23 mouse cellular contexts compared by ENCODE assay signal in genomic region chr17:85610393-85611115, GRCm38 (mm10). TPM values are rescaled to one million over a fixed set of nuclear protein-coding genes. Genes with fewer than 3 reads are reported as not detected.
DNase-seq lines count a peak whose midpoint lies in the region; ATAC-seq lines count a peak whose summit lies in the region.
"Had no signal": no experiment of that assay in that cellular context is flagged by ENCODE, and none has a peak within 500 bp of the region (broad histone marks: within the 10 kb centered on the region; RNA-seq: fewer than 3 reads in every experiment).

No protein-coding gene starts in this region.

- H3K27ac ChIP-seq in hindbrain, embryonic 11.5 days (ENCODE audit: low read depth, low read length), result no peak overlapping the region
- H3K27ac ChIP-seq in hindbrain, embryonic 14.5 days, result no peak overlapping the region
- no peak overlapping the region for H3K27ac ChIP-seq in embryonic facial prominence, embryonic 11.5 days (replicated peaks; ENCODE audit: low read depth, low read length)
- peak overlapping the region; percentile 64; the same call in 1 of the 2 replicates for H3K27ac ChIP-seq in midbrain, embryonic 16.5 days (ENCODE audit: low read length)
- H3K27ac ChIP-seq: gastrocnemius, adult 2 months; heart, embryonic 15.5 days; neural tube, embryonic 15.5 days; stomach, embryonic 15.5 days had no signal

- no peak overlapping the region for H3K4me2 ChIP-seq in hindbrain, embryonic 11.5 days (replicated peaks; ENCODE audit: low read depth, low read length)
- no peak overlapping the region for H3K4me2 ChIP-seq in hindbrain, embryonic 14.5 days (replicated peaks)
- no peak overlapping the region for H3K4me2 ChIP-seq in embryonic facial prominence, embryonic 11.5 days (ENCODE audit: low read depth, low read length)
- peak overlapping the region; percentile 23; the same call in 1 of the 2 replicates for H3K4me2 ChIP-seq in midbrain, embryonic 16.5 days (ENCODE audit: low read length)
- H3K4me2 ChIP-seq: heart, embryonic 15.5 days; liver, embryonic 11.5 days; neural tube, embryonic 15.5 days; stomach, embryonic 15.5 days had no signal

- peaks cover 91% of the 10 kb centered on the region for H3K27me3 ChIP-seq in hindbrain, embryonic 11.5 days (ENCODE audit: control insufficient read depth, insufficient read depth, low read length)
- peaks cover 95% of the 10 kb centered on the region for H3K27me3 ChIP-seq in hindbrain, embryonic 14.5 days (ENCODE audit: control insufficient read depth, insufficient read depth, low read length)
- peaks cover 82% of the 10 kb centered on the region for H3K27me3 ChIP-seq in embryonic facial prominence, embryonic 11.5 days (ENCODE audit: control insufficient read depth, insufficient read depth, low read length)
- H3K27me3 ChIP-seq in midbrain, embryonic 16.5 days (ENCODE audit: control insufficient read depth, insufficient read depth, low read depth, low read length), result peaks cover 77% of the 10 kb centered on the region

- ATAC-seq in hindbrain, embryonic 11.5 days (ENCODE audit: low FRiP score), result no peak
- no peak for ATAC-seq in hindbrain, embryonic 14.5 days (ENCODE audit: low FRiP score)
- no peak for ATAC-seq in embryonic facial prominence, embryonic 11.5 days (replicated peaks; ENCODE audit: insufficient number of reproducible peaks, low FRiP score, low TSS enrichment, low read depth)
- ATAC-seq in midbrain, embryonic 16.5 days, result no peak
- ATAC-seq: CD4-positive, CD25-positive, alpha-beta regulatory T cell, adult 4 months; inflammation-experienced regulatory T-cells, adult 6 months had no signal

- H3K36me3 ChIP-seq in hindbrain, embryonic 11.5 days (ENCODE audit: control insufficient read depth, insufficient read depth, low read length), result no peaks in the 10 kb centered on the region
- H3K36me3 ChIP-seq in hindbrain, embryonic 14.5 days (replicated peaks; ENCODE audit: control insufficient read depth, insufficient read depth), result no peaks in the 10 kb centered on the region
- no peaks in the 10 kb centered on the region for H3K36me3 ChIP-seq in embryonic facial prominence, embryonic 11.5 days (replicated peaks; ENCODE audit: control insufficient read depth, insufficient read depth, low read depth, low read length)
- no peaks in the 10 kb centered on the region for H3K36me3 ChIP-seq in midbrain, embryonic 16.5 days (ENCODE audit: control insufficient read depth, insufficient read depth, low read length)
- H3K36me3 ChIP-seq: heart, embryonic 15.5 days; neural tube, embryonic 15.5 days; stomach, embryonic 15.5 days had no signal

- H3K4me3 ChIP-seq in hindbrain, embryonic 11.5 days (ENCODE audit: low read depth, low read length), result no peak overlapping the region
- no peak overlapping the region for H3K4me3 ChIP-seq in hindbrain, embryonic 14.5 days (replicated peaks; ENCODE audit: low read length)
- no peak overlapping the region for H3K4me3 ChIP-seq in embryonic facial prominence, embryonic 11.5 days (ENCODE audit: low read depth, low read length)
- peak overlapping the region; percentile 1; the same call in 1 of the 2 replicates for H3K4me3 ChIP-seq in midbrain, embryonic 16.5 days (ENCODE audit: low read depth, low read length)
- H3K4me3 ChIP-seq: gastrocnemius, adult 2 months; heart, embryonic 15.5 days; neural tube, embryonic 15.5 days; stomach, embryonic 15.5 days had no signal

- no peak overlapping the region for H3K9ac ChIP-seq in hindbrain, embryonic 11.5 days (ENCODE audit: low read depth, low read length)
- no peak overlapping the region for H3K9ac ChIP-seq in hindbrain, embryonic 14.5 days
- H3K9ac ChIP-seq in embryonic facial prominence, embryonic 11.5 days (replicated peaks; ENCODE audit: low read length), result no peak overlapping the region
- no peak overlapping the region for H3K9ac ChIP-seq in midbrain, embryonic 16.5 days (ENCODE audit: low read depth, low read length)
- H3K9ac ChIP-seq: heart, embryonic 15.5 days; neural tube, embryonic 15.5 days; stomach, embryonic 15.5 days had no signal

- H3K4me1 ChIP-seq in hindbrain, embryonic 11.5 days (replicated peaks; ENCODE audit: control insufficient read depth, insufficient read depth, low read length), result no peaks in the 10 kb centered on the region
- 0 out of 2 replicates have a peak, but pooled peaks cover 3% of the 10 kb centered on the region for H3K4me1 ChIP-seq in hindbrain, embryonic 14.5 days (replicated peaks; ENCODE audit: control insufficient read depth, insufficient read depth, low read length)
- H3K4me1 ChIP-seq in embryonic facial prominence, embryonic 11.5 days (ENCODE audit: control insufficient read depth, insufficient read depth, low read length), result peaks cover 7% of the 10 kb centered on the region
- 0 out of 2 replicates have a peak, but pooled peaks cover 3% of the 10 kb centered on the region for H3K4me1 ChIP-seq in midbrain, embryonic 16.5 days (ENCODE audit: control insufficient read depth, insufficient read depth, low read length)

- no peaks in the 10 kb centered on the region for H3K9me3 ChIP-seq in hindbrain, embryonic 11.5 days (ENCODE audit: control insufficient read depth, low read length)
- no peaks in the 10 kb centered on the region for H3K9me3 ChIP-seq in hindbrain, embryonic 14.5 days (ENCODE audit: control insufficient read depth, low read length)
- no peaks in the 10 kb centered on the region for H3K9me3 ChIP-seq in embryonic facial prominence, embryonic 11.5 days (replicated peaks; ENCODE audit: control insufficient read depth, low read length)
- H3K9me3 ChIP-seq in midbrain, embryonic 16.5 days (replicated peaks; ENCODE audit: control insufficient read depth, low read length, poor library complexity, severe bottlenecking), result no peaks in the 10 kb centered on the region
- H3K9me3 ChIP-seq: heart, embryonic 15.5 days; neural tube, embryonic 15.5 days; stomach, embryonic 15.5 days had no signal

- peak; percentile 43 for DNase-seq in embryo, embryonic 10.5 days (ENCODE audit: low spot score)
- no peak for DNase-seq in embryo, embryonic 11 days
- DNase-seq in hindbrain, embryonic 11.5 days (ENCODE audit: low spot score), result peak; percentile 46
- no peak for DNase-seq in hindbrain, embryonic 14.5 days (ENCODE audit: low spot score)
- DNase-seq in embryonic facial prominence, embryonic 11.5 days (ENCODE audit: low spot score), result peak; percentile 16
- no peak for DNase-seq in lung, postnatal 14 days
- no peak for DNase-seq in cerebellum, adult 18-20 months
- DNase-seq: cerebellum, adult 9-10 months; gastrocnemius, adult 2 months; heart, adult 18-20 months; kidney, adult 9 months; lung, adult 18-20 months; lung, postnatal 4 days; thymus, adult 18-20 months; thymus, postnatal 4 days had no signal

- WGBS in hindbrain, embryonic 11.5 days, result 2% methylated on average over 11 of the region's 11 CpGs
- WGBS in hindbrain, embryonic 14.5 days, result 1% methylated on average over 11 of the region's 11 CpGs
- 7% methylated on average over 11 of the region's 11 CpGs for WGBS in embryonic facial prominence, embryonic 11.5 days
- 16% methylated on average over 11 of the region's 11 CpGs for WGBS in midbrain, embryonic 16.5 days

RNA-seq across cellular contexts. Expression of gene Six3, which starts 2.9 kb away (rescaled TPM):
- polyA plus RNA-seq in hindbrain, embryonic 11.5 days (2014; fragmentation: Nextera tagmentation; extraction: Ambion mirVana), result 0.09 and 0.18 TPM in 2 replicates
- polyA plus RNA-seq in hindbrain, embryonic 14.5 days (2014; fragmentation: Nextera tagmentation; extraction: Ambion mirVana), result 0.52 TPM in 1 of 2 replicates, not detected in the other
- polyA plus RNA-seq in embryonic facial prominence, embryonic 11.5 days (2014; fragmentation: Nextera tagmentation; extraction: Ambion mirVana), result 9.5 and 10.5 TPM in 2 replicates
- 19.1 and 24.2 TPM in 2 replicates for polyA plus RNA-seq in midbrain, embryonic 16.5 days (2015; fragmentation: Nextera tagmentation; extraction: Ambion mirVana)
- polyA plus RNA-seq: heart, embryonic 15.5 days; limb, embryonic 11.5 days; liver, embryonic 11.5 days; neural tube, embryonic 15.5 days; stomach, embryonic 15.5 days had no signal

Comparison
In these comparisons a context has a peak if more than half of its experiments do, and no peak if none do; other contexts are left out.
1. DNase-seq: peak in embryo, embryonic 10.5 days (single experiment), hindbrain, embryonic 11.5 days (single experiment) and embryonic facial prominence, embryonic 11.5 days (single experiment); none in embryo, embryonic 11 days (single experiment), hindbrain, embryonic 14.5 days (single experiment), lung, postnatal 14 days (single experiment) and cerebellum, adult 18-20 months (0 of 2).